Mouse (Mus musculus) liver, postnatal 0 days (tissue): ENCODE measurements around the gene Zdhhc13.

Experiments used
- CTCF ChIP-seq: sonication (generic); IDR thresholded peaks from 2 replicates; pipeline ENCODE4 v1.5.1; 2016; ENCODE audit warnings: antibody characterized with exemption, low read depth
- EP300 ChIP-seq: IDR thresholded peaks from 2 replicates; pipeline ENCODE4 v1.6.1; 2016; ENCODE audit warnings: antibody characterized with exemption, low read depth, mild to moderate bottlenecking

DNA sequence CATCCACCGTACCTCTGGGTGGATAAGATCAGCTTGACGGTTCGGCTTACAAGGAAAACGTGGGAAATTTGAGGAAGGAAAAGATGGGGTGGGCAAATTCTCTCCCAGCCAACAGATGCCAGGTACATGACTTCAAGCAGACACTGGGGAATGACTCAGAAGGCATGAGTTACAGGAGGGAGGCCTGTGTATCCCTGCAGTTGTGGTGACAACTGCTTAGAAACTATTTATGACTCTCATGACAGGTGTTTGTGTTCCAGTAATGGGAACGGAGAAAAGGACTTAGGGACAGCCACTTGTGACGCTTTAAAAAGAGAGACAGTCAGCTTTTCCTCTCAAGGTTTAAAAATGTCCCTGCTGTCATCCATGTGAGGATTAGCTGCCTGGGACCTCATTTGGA, 81.3 kb downstream of the Zdhhc13 start:
- TF ChIP-seq CTCF: no peak
- TF ChIP-seq EP300: no peak
